Mouse (Mus musculus): ENCODE data around the gene Phrf1. TPM values are rescaled to one million over a fixed set of nuclear protein-coding genes. Genes with fewer than 3 reads are reported as not detected.

Gene Phrf1
- polyA plus RNA-seq, 1 experiment from 2014 or later: 99.3 TPM

- WGBS: 90% methylated on average over 2 of the region's 2 CpGs
- H3K9me3 ChIP-seq (replicated peaks): no peaks in the 10 kb centered on the region
- H3K4me2 ChIP-seq (replicated peaks): no peak overlapping the region
- no peak overlapping the region for H3K9ac ChIP-seq
- H3K36me3 ChIP-seq: peaks cover 16% of the 10 kb centered on the region
- H3K27me3 ChIP-seq: no peaks in the 10 kb centered on the region
- no peak overlapping the region for H3K27ac ChIP-seq
- peaks cover 27% of the 10 kb centered on the region for H3K4me1 ChIP-seq
- no peak overlapping the region for H3K4me3 ChIP-seq
- ATAC-seq (ENCODE audit: low FRiP score): no peak
Observed at GRCm38 (mm10) chr7:141195754-141196153, 32.8 kb upstream of the Phrf1 start.

GRCm38 (mm10) chr7:141196619-141197282 lies 31.8 kb upstream of the Phrf1 start:
- Histone ChIP-seq H3K4me3 (no peak overlapping the region), H3K27me3 (no peaks in the 10 kb centered on the region), H3K4me2 (replicated peaks) (no peak overlapping the region), H3K9ac (no peak overlapping the region), H3K27ac (no peak overlapping the region), H3K36me3 (peaks cover 6% of the 10 kb centered on the region; the same call in 1 of the 2 replicates), H3K4me1 (peaks cover 25% of the 10 kb centered on the region), H3K9me3 (replicated peaks) (no peaks in the 10 kb centered on the region)
- 88% methylated on average over 8 of the region's 8 CpGs for WGBS
- ATAC-seq (ENCODE audit: low FRiP score): no peak

GRCm38 (mm10) chr7:141198121-141198520 lies 30.5 kb upstream of the Phrf1 start:
- peaks cover 12% of the 10 kb centered on the region for H3K4me1 ChIP-seq

GRCm38 (mm10) chr7:141204546-141204945 lies 24.0 kb upstream of the Phrf1 start:
- Histone ChIP-seq H3K27me3 (no peaks in the 10 kb centered on the region), H3K27ac (no peak overlapping the region), H3K9me3 (replicated peaks) (no peaks in the 10 kb centered on the region), H3K9ac (no peak overlapping the region), H3K4me3 (no peak overlapping the region), H3K4me2 (replicated peaks) (no peak overlapping the region), H3K36me3 (0 out of 2 replicates have a peak, but pooled peaks cover 2% of the 10 kb centered on the region), H3K4me1 (no peaks in the 10 kb centered on the region)
- ATAC-seq (ENCODE audit: low FRiP score): no peak
- 75% methylated on average over 3 of the region's 3 CpGs for WGBS

More at GRCm38 (mm10) chr7:141198121-141198520, 30.5 kb upstream of the Phrf1 start:
- WGBS: 93% methylated on average over 4 of the region's 4 CpGs
- no peak overlapping the region for H3K4me2 ChIP-seq (replicated peaks)
- no peak overlapping the region for H3K27ac ChIP-seq
- H3K4me3 ChIP-seq: no peak overlapping the region
- no peaks in the 10 kb centered on the region for H3K9me3 ChIP-seq (replicated peaks)
- ATAC-seq (ENCODE audit: low FRiP score): no peak
- no peak overlapping the region for H3K9ac ChIP-seq
- no peaks in the 10 kb centered on the region for H3K27me3 ChIP-seq
- H3K36me3 ChIP-seq: no peaks in the 10 kb centered on the region

- Histone ChIP-seq H3K36me3 (0 out of 2 replicates have a peak, but pooled peaks cover 2% of the 10 kb centered on the region), H3K9ac (no peak overlapping the region), H3K4me1 (no peaks in the 10 kb centered on the region), H3K27ac (no peak overlapping the region), H3K4me2 (replicated peaks) (no peak overlapping the region), H3K4me3 (no peak overlapping the region), H3K9me3 (replicated peaks) (no peaks in the 10 kb centered on the region), H3K27me3 (no peaks in the 10 kb centered on the region)
- ATAC-seq (ENCODE audit: low FRiP score): no peak
- 93% methylated on average over 5 of the region's 5 CpGs for WGBS
Observed at GRCm38 (mm10) chr7:141205504-141205903, 23.1 kb upstream of the Phrf1 start.

- Histone ChIP-seq H3K9me3 (replicated peaks) (no peaks in the 10 kb centered on the region), H3K9ac (no peak overlapping the region), H3K27me3 (no peaks in the 10 kb centered on the region), H3K4me3 (no peak overlapping the region), H3K27ac (no peak overlapping the region), H3K4me1 (no peaks in the 10 kb centered on the region), H3K36me3 (0 out of 2 replicates have a peak, but pooled peaks cover 2% of the 10 kb centered on the region), H3K4me2 (replicated peaks) (no peak overlapping the region)
- WGBS: 97% methylated on average over 18 of the region's 18 CpGs
- ATAC-seq (ENCODE audit: low FRiP score): no peak
Observed at GRCm38 (mm10) chr7:141206182-141206937, 22.2 kb upstream of the Phrf1 start.

- ATAC-seq (ENCODE audit: low FRiP score): no peak
- H3K4me1 ChIP-seq: peaks cover 6% of the 10 kb centered on the region
- H3K9ac ChIP-seq: no peak overlapping the region
- WGBS: 70% methylated on average over 3 of the region's 3 CpGs
- no peak overlapping the region for H3K4me2 ChIP-seq (replicated peaks)
- no peak overlapping the region for H3K27ac ChIP-seq
- no peaks in the 10 kb centered on the region for H3K27me3 ChIP-seq
- H3K36me3 ChIP-seq: no peaks in the 10 kb centered on the region
- H3K4me3 ChIP-seq: no peak overlapping the region
- no peaks in the 10 kb centered on the region for H3K9me3 ChIP-seq (replicated peaks)
Observed at GRCm38 (mm10) chr7:141209526-141209925, 19.1 kb upstream of the Phrf1 start.

- Histone ChIP-seq H3K36me3 (no peaks in the 10 kb centered on the region), H3K9ac (no peak overlapping the region), H3K27me3 (no peaks in the 10 kb centered on the region), H3K9me3 (replicated peaks) (no peaks in the 10 kb centered on the region), H3K4me3 (no peak overlapping the region), H3K4me1 (peaks cover 12% of the 10 kb centered on the region), H3K27ac (no peak overlapping the region), H3K4me2 (replicated peaks) (no peak overlapping the region)
- WGBS: 87% methylated on average over 12 of the region's 12 CpGs
- ATAC-seq (ENCODE audit: low FRiP score): no peak
Observed at GRCm38 (mm10) chr7:141210137-141210536, 18.4 kb upstream of the Phrf1 start.

GRCm38 (mm10) chr7:141210606-141211131 lies 17.9 kb upstream of the Phrf1 start:
- 86% methylated on average over 14 of the region's 14 CpGs for WGBS
- H3K4me1 ChIP-seq: peaks cover 13% of the 10 kb centered on the region
- no peak overlapping the region for H3K4me2 ChIP-seq (replicated peaks)
- no peak overlapping the region for H3K9ac ChIP-seq
- no peaks in the 10 kb centered on the region for H3K36me3 ChIP-seq
- no peaks in the 10 kb centered on the region for H3K27me3 ChIP-seq
- H3K4me3 ChIP-seq: no peak overlapping the region
- H3K9me3 ChIP-seq (replicated peaks): no peaks in the 10 kb centered on the region
- no peak overlapping the region for H3K27ac ChIP-seq
- no peak for ATAC-seq (ENCODE audit: low FRiP score)

GRCm38 (mm10) chr7:141213133-141213532 lies 15.5 kb upstream of the Phrf1 start:
- no peak overlapping the region for H3K4me2 ChIP-seq (replicated peaks)
- no peak overlapping the region for H3K9ac ChIP-seq
- peaks cover 29% of the 10 kb centered on the region for H3K4me1 ChIP-seq
- no peak for ATAC-seq (ENCODE audit: low FRiP score)
- no peaks in the 10 kb centered on the region for H3K9me3 ChIP-seq (replicated peaks)
- H3K27ac ChIP-seq: no peak overlapping the region
- no peaks in the 10 kb centered on the region for H3K27me3 ChIP-seq
- H3K36me3 ChIP-seq: peaks cover 9% of the 10 kb centered on the region
- H3K4me3 ChIP-seq: no peak overlapping the region
- 91% methylated on average over 3 of the region's 3 CpGs for WGBS

- WGBS: 93% methylated on average over 11 of the region's 11 CpGs
- no peak for ATAC-seq (ENCODE audit: low FRiP score)
- Histone ChIP-seq H3K9me3 (replicated peaks) (no peaks in the 10 kb centered on the region), H3K27ac (peak within 1 kb of the TSS; percentile 96), H3K36me3 (peaks cover 14% of the 10 kb centered on the region), H3K4me2 (replicated peaks) (peak within 1 kb of the TSS; percentile 94), H3K4me3 (peak within 1 kb of the TSS; percentile 76), H3K4me1 (peaks cover 29% of the 10 kb centered on the region), H3K9ac (peak within 1 kb of the TSS; percentile 76), H3K27me3 (no peaks in the 10 kb centered on the region)
Observed at GRCm38 (mm10) chr7:141213605-141214235, 14.9 kb upstream of the Phrf1 start, which contains the start of gene Lmntd2. TSS of gene Lmntd2 (minus strand) at chr7:141214080.

- Histone ChIP-seq H3K27ac (peak overlapping the region; percentile 96), H3K4me3 (no peak overlapping the region), H3K4me1 (peaks cover 29% of the 10 kb centered on the region), H3K4me2 (replicated peaks) (peak overlapping the region; percentile 94; the same call in 1 of the 2 replicates), H3K27me3 (no peaks in the 10 kb centered on the region), H3K9me3 (replicated peaks) (no peaks in the 10 kb centered on the region), H3K36me3 (peaks cover 20% of the 10 kb centered on the region), H3K9ac (no peak overlapping the region; the same call in 1 of the 2 replicates)
- no peak for ATAC-seq (ENCODE audit: low FRiP score)
- 76% methylated on average over 3 of the region's 3 CpGs for WGBS
Observed at GRCm38 (mm10) chr7:141214310-141214709, 14.3 kb upstream of the Phrf1 start.
